Mouse (Mus musculus) CH12.LX (cell line): ENCODE measurements at regions not wholly inside any gene's neighbourhood (a gene's known extent, or its start where the extent isn't known, plus 50 kb on each side); places are given as distances from the start of the nearest gene placed in this dataset.
A peak's percentile ranks its signal among the peaks of the same experiment; 100 is the strongest.

Experiments
- DNase-seq: peaks from one replicate; pipeline ENCODE4 v3.0.0-alpha.2; 2013; ENCODE audit errors: extremely low read depth
- H3K27ac ChIP-seq: 2 replicates; pipeline ENCODE4 v1.5.1; 2012; ENCODE audit warnings: low read depth, mild to moderate bottlenecking, control low read depth, moderate library complexity; ENCODE audit not compliant: insufficient read depth
- H3K27me3 ChIP-seq: replicated peaks from 2 replicates; pipeline ENCODE3; 2012; ENCODE audit warnings: inconsistent platforms
- H3K36me3 ChIP-seq, 2 experiments: replicated peaks in 1 of 2; 2 replicates each; pipeline versions ENCODE3 to v1.6.1; 2012; ENCODE audit warnings: inconsistent platforms in 1 of 2, low read length in 1 of 2, mild to moderate bottlenecking in 1 of 2, mixed read lengths in 1 of 2, moderate library complexity in 1 of 2; ENCODE audit not compliant: control insufficient read depth in 1 of 2, insufficient read depth in 1 of 2
- H3K4me1 ChIP-seq, 2 experiments: 2 replicates each; pipeline ENCODE4 v1.6.1; 2012; ENCODE audit warnings: inconsistent platforms in 1 of 2, moderate library complexity in 1 of 2; ENCODE audit not compliant: insufficient read depth in 2 of 2, control insufficient read depth in 1 of 2
- H3K4me2 ChIP-seq: 2 replicates; pipeline ENCODE4 v1.6.1; 2012; ENCODE audit warnings: low read depth, mild to moderate bottlenecking, control low read depth; ENCODE audit not compliant: poor library complexity, insufficient read depth, severe bottlenecking
- H3K4me3 ChIP-seq, 3 experiments: fragments of 150-350 bp in 1 of 3; sonication (generic) in 1 of 3; replicated peaks in 1 of 3; 2 replicates each; pipeline versions ENCODE3 to v1.5.1; 2011 to 2012; ENCODE audit warnings: low read depth in 2 of 3, low read length in 2 of 3, mild to moderate bottlenecking in 2 of 3, moderate library complexity in 2 of 3, control low read depth in 1 of 3, improper control_type of control experiment in 1 of 3, inconsistent platforms in 1 of 3, mixed read lengths in 1 of 3; ENCODE audit not compliant: poor library complexity in 1 of 3
- H3K79me2 ChIP-seq: replicated peaks from 2 replicates; pipeline ENCODE4 v1.6.1; 2012; ENCODE audit warnings: mild to moderate bottlenecking, moderate library complexity; ENCODE audit not compliant: control insufficient read depth, poor library complexity, insufficient read depth, severe bottlenecking; ENCODE audit errors: extremely low read depth
- H3K9ac ChIP-seq: 2 replicates; pipeline ENCODE4 v1.6.1; 2012; ENCODE audit warnings: low read depth, mild to moderate bottlenecking, control low read depth, moderate library complexity; ENCODE audit not compliant: insufficient read depth
- H3K9me3 ChIP-seq: replicated peaks from 2 replicates; pipeline ENCODE3; 2012; ENCODE audit warnings: low read length, inconsistent platforms, mixed read lengths
- BHLHE40 ChIP-seq: IDR thresholded peaks from 2 replicates; pipeline ENCODE4 v1.6.1; 2011; ENCODE audit warnings: mild to moderate bottlenecking, low read depth, low read length, improper control_type of control experiment
- CHD1 ChIP-seq: IDR thresholded peaks from 2 replicates; pipeline ENCODE4 v1.6.1; 2012; ENCODE audit warnings: low read depth, low read length, improper control_type of control experiment, inconsistent platforms
- CTCF ChIP-seq, 2 experiments: IDR thresholded peaks in 1 of 2; conservative IDR thresholded peaks in 1 of 2; 2 replicates each; pipeline ENCODE4 v1.5.1; 2011 to 2012; ENCODE audit warnings: low read depth in 2 of 2, low read length in 2 of 2, improper control_type of control experiment in 1 of 2, inconsistent platforms in 1 of 2, mild to moderate bottlenecking in 1 of 2, moderate library complexity in 1 of 2
- E2F4 ChIP-seq: IDR thresholded peaks from 2 replicates; pipeline ENCODE4 v1.6.1; 2011; ENCODE audit warnings: low read depth, low read length, improper control_type of control experiment; ENCODE audit not compliant: insufficient replicate concordance
- EP300 ChIP-seq: IDR thresholded peaks from 2 replicates; pipeline ENCODE4 v1.6.1; 2011; ENCODE audit warnings: low read length, improper control_type of control experiment
- IRF4 ChIP-seq: IDR thresholded peaks from 2 replicates; pipeline ENCODE4 v1.6.1; 2014; ENCODE audit warnings: low read depth, mild to moderate bottlenecking, inconsistent platforms, low read length, improper control_type of control experiment
- JUN ChIP-seq: IDR thresholded peaks from 2 replicates; pipeline ENCODE4 v1.6.1; 2011; ENCODE audit warnings: low read depth, mild to moderate bottlenecking, low read length, improper control_type of control experiment, moderate library complexity; ENCODE audit not compliant: insufficient read depth
- JUND ChIP-seq: conservative IDR thresholded peaks from 2 replicates; pipeline ENCODE4 v1.6.1; 2011; ENCODE audit warnings: low read depth, low read length, improper control_type of control experiment
- KAT2A ChIP-seq: IDR thresholded peaks from 2 replicates; pipeline ENCODE4 v1.6.1; 2012; ENCODE audit warnings: low read length, improper control_type of control experiment, inconsistent platforms; ENCODE audit not compliant: insufficient replicate concordance
- MAFK ChIP-seq: IDR thresholded peaks from 2 replicates; pipeline ENCODE4 v1.6.1; 2011; ENCODE audit warnings: low read length, improper control_type of control experiment; ENCODE audit not compliant: insufficient replicate concordance
- MAX ChIP-seq: IDR thresholded peaks from 2 replicates; pipeline ENCODE4 v1.6.1; 2011; ENCODE audit warnings: low read length, improper control_type of control experiment
- MXI1 ChIP-seq: IDR thresholded peaks from 2 replicates; pipeline ENCODE4 v1.6.1; 2011; ENCODE audit warnings: mild to moderate bottlenecking, low read depth, low read length, improper control_type of control experiment
- MYC ChIP-seq: IDR thresholded peaks from 2 replicates; pipeline ENCODE4 v1.6.1; 2011; ENCODE audit warnings: low read depth, mild to moderate bottlenecking, improper control_type of control experiment, low read length
- NRF1 ChIP-seq: IDR thresholded peaks from 2 replicates; pipeline ENCODE4 v1.6.1; 2014; ENCODE audit warnings: low read depth, mild to moderate bottlenecking, inconsistent platforms, low read length, improper control_type of control experiment, moderate library complexity
- PAX5 ChIP-seq: IDR thresholded peaks from 2 replicates; pipeline ENCODE4 v1.6.1; 2012; ENCODE audit warnings: low read length, inconsistent platforms, mixed read lengths
- POLR2A ChIP-seq: IDR thresholded peaks from 2 replicates; pipeline ENCODE4 v1.6.1; 2011; ENCODE audit warnings: low read depth, mild to moderate bottlenecking, improper control_type of control experiment, low read length
- POLR2AphosphoS2 ChIP-seq: IDR thresholded peaks from 2 replicates; pipeline ENCODE4 v1.6.1; 2011; ENCODE audit warnings: low read depth, low read length, improper control_type of control experiment
- SIN3A ChIP-seq: IDR thresholded peaks from 2 replicates; pipeline ENCODE4 v1.6.1; 2012; ENCODE audit warnings: low read length, improper control_type of control experiment, inconsistent platforms
- TBP ChIP-seq: conservative IDR thresholded peaks from 2 replicates; pipeline ENCODE4 v1.6.1; 2011; ENCODE audit warnings: low read depth, low read length, improper control_type of control experiment
- TCF12 ChIP-seq: IDR thresholded peaks from 2 replicates; pipeline ENCODE4 v1.6.1; 2014; ENCODE audit warnings: low read depth, mild to moderate bottlenecking, inconsistent platforms, low read length, improper control_type of control experiment
- USF1 ChIP-seq: IDR thresholded peaks from 2 replicates; pipeline ENCODE4 v1.6.1; 2014; ENCODE audit warnings: low read depth, mild to moderate bottlenecking, inconsistent platforms, low read length, improper control_type of control experiment
- USF2 ChIP-seq: conservative IDR thresholded peaks from 2 replicates; pipeline ENCODE4 v1.6.1; 2011; ENCODE audit warnings: low read depth, low read length, improper control_type of control experiment
- ZC3H11A ChIP-seq: IDR thresholded peaks from 2 replicates; pipeline ENCODE4 v1.6.1; 2012; ENCODE audit warnings: low read depth, mild to moderate bottlenecking, inconsistent platforms, low read length, improper control_type of control experiment
- ZKSCAN1 ChIP-seq: IDR thresholded peaks from 2 replicates; pipeline ENCODE4 v1.6.1; 2012; ENCODE audit warnings: low read depth, inconsistent platforms, low read length, improper control_type of control experiment, borderline replicate concordance
- ZMIZ1 ChIP-seq: IDR thresholded peaks from 2 replicates; pipeline ENCODE4 v1.6.1; 2012; ENCODE audit warnings: low read depth, mild to moderate bottlenecking, inconsistent platforms, low read length, improper control_type of control experiment
- ZNF384 ChIP-seq: IDR thresholded peaks from 2 replicates; pipeline ENCODE4 v1.6.1; 2012; ENCODE audit warnings: low read depth, low read length, improper control_type of control experiment, inconsistent platforms
- dilution Hi-C: fragments of 300-500 bp; cut with MboI; formaldehyde crosslinking; loops from 2 replicates; pipeline ENCODE4 v1.14.3; 2020; ENCODE audit warnings: low sequenced_read_pairs; ENCODE audit not compliant: extremely low pct_unique_long_range_greater_than_20kb, extremely low pct_ligation_motif_present
- in situ Hi-C: fragments of 300-500 bp; cut with MboI; formaldehyde crosslinking; loops from 3 replicates; pipeline ENCODE4 v1.14.3; 2019; ENCODE audit warnings: low sequenced_read_pairs, low pct_ligation_motif_present, low pct_unique_long_range_greater_than_20kb, mixed read lengths

DNA sequence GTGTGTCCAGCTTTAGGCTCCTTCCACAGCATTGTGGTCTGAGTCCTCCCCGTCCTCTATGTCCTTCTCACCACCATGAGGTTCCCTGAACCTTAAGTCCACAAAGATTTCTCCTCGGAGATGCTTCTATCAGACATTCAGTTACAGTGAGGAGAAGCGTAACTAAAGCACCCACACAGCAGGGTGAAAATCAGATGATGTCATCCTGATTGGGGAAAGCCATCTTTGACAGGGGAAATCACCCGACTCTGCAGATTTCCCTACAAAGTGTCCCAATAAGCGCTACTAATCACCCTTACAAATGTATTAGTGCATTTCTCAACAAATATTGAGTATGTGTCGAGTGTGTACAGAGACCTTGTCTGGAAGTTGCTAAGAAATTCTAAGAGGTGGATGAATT, 484.8 kb upstream of the Gm19410 start:
- peak; percentile 31 for DNase-seq
- H3K4me1 ChIP-seq: peaks cover 9 to 41% of the 10 kb centered on the region in 2 experiments
- H3K79me2 ChIP-seq: no peaks in the 10 kb centered on the region
- H3K4me2 ChIP-seq: peak overlapping the region; percentile 51
- H3K27me3 ChIP-seq: no peaks in the 10 kb centered on the region
- no peak overlapping the region for H3K27ac ChIP-seq
- peaks cover 7% of the 10 kb centered on the region for H3K9me3 ChIP-seq
- no peaks in the 10 kb centered on the region for H3K36me3 ChIP-seq
- in situ Hi-C loops (no loop called here), dilution Hi-C loops (no loop called here)
- 0 out of 2 replicates have a peak overlapping the region, but pooled peaks have one; percentile 2 for H3K9ac ChIP-seq
- H3K4me3 ChIP-seq: peak overlapping the region in 1 of 3 experiments; percentile 19
- TF ChIP-seq JUN: peak; percentile 71
- TF ChIP-seq POLR2A: no peak
- no peak for TF ChIP-seq ZMIZ1
- no peak for TF ChIP-seq POLR2AphosphoS2
- no peak for TF ChIP-seq MAX
- no peak for TF ChIP-seq TCF12
- no peak for TF ChIP-seq ZKSCAN1
- TF ChIP-seq IRF4: no peak
- TF ChIP-seq PAX5: no peak
- no peak for TF ChIP-seq MYC
- TF ChIP-seq MAFK: no peak
- TF ChIP-seq ZC3H11A: no peak
- TF ChIP-seq ZNF384: no peak
- TF ChIP-seq CHD1: 0 out of 2 replicates have a peak, but pooled peaks have one; percentile 34
- no peak for TF ChIP-seq USF2
- TF ChIP-seq E2F4: no peak
- TF ChIP-seq NRF1: no peak
- TF ChIP-seq USF1: no peak
- no peak for TF ChIP-seq SIN3A
- no peak for TF ChIP-seq KAT2A
- 0 out of 2 replicates have a peak, but pooled peaks have one; percentile 7 for TF ChIP-seq BHLHE40
- TF ChIP-seq JUND: peak; percentile 56; the same call in 1 of the 2 replicates
- TF ChIP-seq EP300: no peak; the same call in 1 of the 2 replicates
- TF ChIP-seq MXI1: no peak
- no peak for TF ChIP-seq TBP
- TF ChIP-seq CTCF (conservative IDR thresholded peaks at IDR 0.05 in 1 of 2, IDR thresholded peaks at IDR 0.05 in 1 of 2; ENCODE audit: low read depth in 2 of 2, low read length in 2 of 2): no peak
